Mouse (Mus musculus) layer of hippocampus, adult 9-10 months (tissue): Measurements from ENCODE around the gene Hand2.

Experiments used
- DNase-seq: peaks from one replicate; pipeline ENCODE4 v3.0.0; 2022; ENCODE audit warnings: low spot score

Hand2 gene

GRCm38 (mm10) chr8:57342386-57343090 lies 21.8 kb downstream of the Hand2 start:
- no peak for DNase-seq

DNA sequence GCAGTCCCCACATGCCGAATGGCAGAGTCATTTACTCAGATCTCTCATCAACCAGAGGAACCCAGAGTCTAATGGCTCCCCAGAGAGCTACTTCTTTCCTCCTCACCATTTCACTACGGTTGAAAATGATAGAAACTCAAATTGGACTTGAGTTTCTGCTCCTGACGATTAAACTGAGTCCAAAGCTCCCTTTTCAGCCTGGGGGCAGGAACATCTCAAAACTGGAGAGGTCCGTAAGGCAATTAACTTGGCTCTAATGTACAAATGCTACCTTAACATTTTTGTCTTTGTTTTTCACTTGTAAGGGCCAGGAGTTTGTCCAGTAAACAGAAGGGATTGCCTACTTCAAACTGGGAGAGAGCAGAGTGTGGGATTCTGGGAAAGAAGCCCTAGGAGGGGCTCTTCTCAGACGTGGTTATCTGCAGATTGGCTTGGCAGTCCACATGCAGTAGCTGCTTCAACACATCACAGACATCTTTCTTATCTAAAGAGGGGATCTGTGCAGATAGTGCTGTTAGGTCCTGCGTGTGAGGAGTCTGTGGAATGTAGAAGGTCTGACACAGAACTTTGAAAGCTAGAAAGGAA lies 23.0 kb downstream of the Hand2 start:
- no peak for DNase-seq

- no peak for DNase-seq
These were observed 24.4 kb downstream of the Hand2 start for GRCm38 (mm10) chr8:57344956-57345870.

DNA sequence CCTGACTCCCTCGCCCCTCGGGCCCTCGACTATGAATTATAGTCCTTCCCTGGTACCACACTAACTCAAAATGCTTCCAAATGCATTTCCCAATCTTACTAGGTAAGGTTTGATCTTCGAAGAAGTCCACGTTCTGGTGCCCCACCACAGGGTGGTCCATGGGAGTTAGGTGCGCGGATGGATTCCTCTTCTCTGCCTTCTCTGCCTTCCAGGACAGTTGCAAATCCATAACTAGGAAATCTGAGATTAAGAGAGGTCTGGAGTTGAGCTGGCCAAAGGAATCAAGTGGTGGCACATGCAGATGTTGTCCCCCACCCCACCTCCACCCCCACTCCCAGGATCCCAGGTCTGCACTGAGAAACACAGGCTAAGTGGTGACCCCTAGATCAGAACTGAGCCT lies 25.6 kb downstream of the Hand2 start:
- DNase-seq = no peak

- no peak for DNase-seq
These were observed 26.4 kb downstream of the Hand2 start for GRCm38 (mm10) chr8:57347141-57347540.

GRCm38 (mm10) chr8:57348251-57348650 lies 27.5 kb downstream of the Hand2 start:
- DNase-seq = no peak

- DNase-seq = no peak
These were observed 28.2 kb downstream of the Hand2 start for GRCm38 (mm10) chr8:57348866-57349520.

DNA sequence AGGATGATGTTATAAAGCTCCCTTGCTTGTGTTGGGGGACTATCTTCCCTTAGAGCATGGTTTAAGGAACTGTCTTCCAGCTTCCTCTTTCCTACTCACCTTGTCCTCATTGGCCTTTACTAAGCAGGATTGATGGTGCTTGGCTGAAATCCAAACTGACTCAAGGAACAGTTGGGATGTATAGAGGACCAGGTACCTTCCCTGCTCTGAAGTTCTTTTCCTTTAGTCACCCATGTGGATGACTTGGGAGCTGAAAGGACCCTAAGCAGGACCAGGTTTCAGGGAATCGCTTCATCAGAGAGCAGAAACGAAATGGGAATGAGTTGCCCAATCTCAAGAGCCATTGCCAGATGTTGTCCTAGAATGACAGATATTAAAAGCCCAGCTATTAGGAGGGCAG lies 31.1 kb downstream of the Hand2 start:
- DNase-seq = no peak

GRCm38 (mm10) chr8:57353346-57354305 lies 32.8 kb downstream of the Hand2 start:
- DNase-seq = no peak

GRCm38 (mm10) chr8:57354876-57355275 lies 34.1 kb downstream of the Hand2 start:
- DNase-seq = no peak

DNA sequence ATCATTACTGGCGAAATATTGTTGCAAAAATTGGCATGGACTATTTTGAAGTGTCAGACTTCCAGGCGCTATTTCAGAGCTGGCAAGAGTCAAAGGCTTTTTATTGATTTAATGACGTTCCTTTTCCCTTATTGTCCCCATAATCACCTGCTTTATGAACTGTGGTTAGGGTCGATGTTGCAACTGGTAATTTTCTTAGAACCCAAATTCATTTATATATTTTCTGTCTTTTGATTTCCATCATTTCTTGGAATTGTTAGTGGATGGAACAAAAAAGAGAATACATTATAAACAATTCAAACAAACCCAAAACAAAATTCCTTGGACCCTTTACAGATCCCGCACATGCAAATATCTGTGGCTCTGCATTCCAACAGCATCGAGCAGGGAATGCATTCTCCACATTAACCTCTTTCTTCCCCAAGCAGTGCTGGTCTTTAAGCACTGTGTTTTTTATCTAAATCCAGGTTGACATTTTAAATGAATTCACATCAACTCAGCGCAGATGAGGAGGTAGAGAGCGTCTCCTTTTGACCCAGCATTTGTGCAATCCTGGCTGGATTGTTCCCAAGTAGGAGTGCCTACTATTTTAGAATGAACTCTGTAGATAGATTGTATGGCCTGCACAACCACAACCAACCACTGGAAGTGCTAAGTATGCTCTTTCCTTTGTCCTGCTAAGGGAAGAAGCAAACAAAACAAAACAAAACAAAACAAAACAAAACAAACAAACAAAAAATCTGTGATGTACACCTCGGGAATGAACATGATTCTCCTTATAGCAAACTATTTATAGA lies 35.9 kb downstream of the Hand2 start:
- DNase-seq = no peak

- no peak for DNase-seq
These were observed 39.7 kb downstream of the Hand2 start for GRCm38 (mm10) chr8:57360493-57360892.

DNA sequence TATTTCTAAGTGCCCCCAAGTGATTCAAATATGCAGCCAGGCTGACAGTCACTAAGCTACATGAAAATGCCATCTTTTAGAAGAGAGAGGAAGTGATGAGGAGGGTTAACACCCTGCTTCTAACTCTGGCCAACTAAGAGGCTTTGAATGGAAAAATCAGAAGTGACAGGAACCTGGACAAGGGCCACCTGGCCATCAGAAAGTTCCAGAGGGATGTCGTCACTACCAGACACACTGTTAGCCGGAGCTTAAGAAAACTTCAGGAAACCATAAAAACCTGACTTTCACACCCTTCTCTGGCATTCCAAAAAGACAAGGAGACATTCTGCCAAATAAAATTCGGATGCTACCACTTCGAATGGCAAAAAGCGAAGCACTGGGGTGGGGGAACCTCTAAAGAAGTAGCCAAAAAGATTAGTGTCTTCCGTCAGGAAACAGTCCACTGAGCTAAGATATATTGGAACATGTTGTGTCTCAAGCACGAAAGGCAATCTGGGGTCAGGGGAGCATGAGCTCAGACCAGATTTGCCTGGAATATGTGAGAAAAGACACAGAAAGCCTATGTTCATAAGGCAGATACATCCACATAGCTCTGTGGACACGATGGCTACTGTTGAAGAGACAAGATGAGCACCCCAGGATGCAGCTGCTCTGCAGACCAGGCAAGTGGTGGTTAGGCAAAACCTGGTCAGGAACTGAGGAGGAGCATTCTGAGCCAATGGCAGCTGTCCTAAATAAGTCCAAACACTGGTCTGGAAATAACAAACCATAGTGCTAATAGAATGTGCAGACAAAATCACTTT lies 40.4 kb downstream of the Hand2 start:
- DNase-seq = no peak

GRCm38 (mm10) chr8:57362881-57363280 lies 42.1 kb downstream of the Hand2 start:
- DNase-seq = no peak

DNA sequence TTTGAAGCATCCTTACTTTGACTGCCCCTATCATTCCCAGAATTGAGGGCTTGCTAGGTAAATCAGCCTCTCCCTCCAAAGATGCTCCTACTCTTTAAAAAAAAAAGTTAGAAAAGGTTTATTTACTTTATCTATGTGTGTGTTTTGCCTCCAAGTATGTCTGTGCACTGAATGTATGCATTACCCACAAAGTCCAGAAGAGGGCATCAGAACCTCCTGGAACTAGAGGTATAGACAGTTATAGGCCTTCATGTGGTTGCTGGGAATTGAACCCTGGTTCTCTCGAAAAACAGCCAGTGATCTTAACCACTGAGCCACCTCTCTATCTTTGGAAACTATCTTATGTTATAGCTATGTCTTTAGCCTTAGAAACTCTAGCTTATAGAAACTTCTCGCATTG lies 53.3 kb downstream of the Hand2 start:
- DNase-seq = no peak
